10 mouse cellular contexts compared by ENCODE assay signal in the genomic region with DNA sequence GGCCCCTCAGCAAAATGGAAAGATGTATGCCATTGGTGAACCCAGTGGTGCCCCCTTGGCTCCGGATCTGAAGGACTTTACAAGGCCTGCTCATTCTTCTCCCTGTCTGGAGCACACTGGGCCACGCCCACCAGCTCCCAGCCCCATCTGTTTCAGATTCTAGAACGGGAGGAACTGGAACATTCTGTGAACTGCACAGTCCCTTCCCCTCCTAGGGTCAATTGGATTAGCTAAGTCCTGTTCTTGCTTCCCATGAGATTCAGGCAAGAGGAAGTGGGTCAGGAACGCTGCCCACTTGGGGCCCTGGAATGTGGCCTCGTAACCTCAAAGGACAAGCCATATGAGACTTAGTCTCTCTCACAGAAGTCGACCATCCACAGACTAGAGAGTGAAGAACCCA. TPM values are rescaled to one million over a fixed set of nuclear protein-coding genes. Genes with fewer than 3 reads are reported as not detected.
A peak's percentile ranks its signal among the peaks of the same experiment; 100 is the strongest.
DNase-seq lines count a peak whose midpoint lies in the region; ATAC-seq lines count a peak whose summit lies in the region.
"Had no signal": no experiment of that assay in that cellular context is flagged by ENCODE, and none has a peak within 500 bp of the region (broad histone marks: within the 10 kb centered on the region; RNA-seq: fewer than 3 reads in every experiment).

No protein-coding gene starts in this region.

- H3K9me3 ChIP-seq in heart, embryonic 12.5 days (replicated peaks), result no peaks in the 10 kb centered on the region
- H3K9me3 ChIP-seq in forebrain, embryonic 14.5 days (replicated peaks; ENCODE audit: control insufficient read depth, low read length), result no peaks in the 10 kb centered on the region
- H3K9me3 ChIP-seq: embryonic facial prominence, embryonic 15.5 days had no signal

- no peaks in the 10 kb centered on the region for H3K36me3 ChIP-seq in heart, embryonic 12.5 days
- H3K36me3 ChIP-seq in forebrain, embryonic 14.5 days (ENCODE audit: control insufficient read depth, insufficient read depth, low read length), result no peaks in the 10 kb centered on the region
- H3K36me3 ChIP-seq: embryonic facial prominence, embryonic 15.5 days had no signal

- no peak overlapping the region for H3K9ac ChIP-seq in heart, embryonic 12.5 days
- no peak overlapping the region for H3K9ac ChIP-seq in forebrain, embryonic 14.5 days (ENCODE audit: low read length)
- H3K9ac ChIP-seq: embryonic facial prominence, embryonic 15.5 days had no signal

- intact Hi-C loops in heart, postnatal 25 days (cut with DNase I), result no loop called here

- no peak overlapping the region for H3K27ac ChIP-seq in heart, embryonic 12.5 days (ENCODE audit: poor library complexity, severe bottlenecking)
- H3K27ac ChIP-seq in forebrain, embryonic 14.5 days (ENCODE audit: low read depth, low read length), result no peak overlapping the region
- H3K27ac ChIP-seq: embryonic facial prominence, embryonic 15.5 days had no signal

- peaks cover 87% of the 10 kb centered on the region for H3K4me1 ChIP-seq in heart, embryonic 12.5 days (replicated peaks)
- H3K4me1 ChIP-seq in forebrain, embryonic 14.5 days (ENCODE audit: control insufficient read depth, insufficient read depth, low read length), result no peaks in the 10 kb centered on the region

- ATAC-seq in heart, embryonic 12.5 days (ENCODE audit: insufficient number of reproducible peaks, low FRiP score), result no peak
- 0 out of 2 replicates have a peak, but pooled peaks have one; percentile 38 for ATAC-seq in common myeloid progenitor, adult 5-6 weeks (replicated peaks; ENCODE audit: low read depth, poor library complexity, severe bottlenecking)
- ATAC-seq in forebrain, embryonic 14.5 days, result no peak

- 68% methylated on average over 6 of the region's 6 CpGs for WGBS in heart, embryonic 12.5 days
- 80% methylated on average over 6 of the region's 6 CpGs for WGBS in forebrain, embryonic 14.5 days

- H3K4me2 ChIP-seq in heart, embryonic 12.5 days, result no peak overlapping the region
- H3K4me2 ChIP-seq in forebrain, embryonic 14.5 days (ENCODE audit: low read length), result no peak overlapping the region
- H3K4me2 ChIP-seq: embryonic facial prominence, embryonic 15.5 days had no signal

- H3K27me3 ChIP-seq in heart, embryonic 12.5 days (replicated peaks), result no peaks in the 10 kb centered on the region
- H3K27me3 ChIP-seq in forebrain, embryonic 14.5 days (replicated peaks; ENCODE audit: control insufficient read depth, insufficient read depth, low read length), result no peaks in the 10 kb centered on the region
- H3K27me3 ChIP-seq: embryonic facial prominence, embryonic 15.5 days had no signal

- peak; percentile 98 for DNase-seq in heart, adult 11 months
- peak; percentile 64 for DNase-seq in heart, postnatal 25 days (ENCODE audit: low spot score)
- peak; percentile 84 for DNase-seq in lung, postnatal 36 days
- DNase-seq in urinary bladder, adult 2 months (ENCODE audit: low spot score), result no peak
- DNase-seq in frontal cortex, postnatal 10 days (ENCODE audit: low spot score in 2 of 2), result no peak
- DNase-seq in forebrain, embryonic 14.5 days (ENCODE audit: low spot score), result no peak
- DNase-seq: left cerebral cortex, postnatal 4 days had no signal

- no peak overlapping the region for H3K4me3 ChIP-seq in heart, embryonic 12.5 days
- no peak overlapping the region for H3K4me3 ChIP-seq in forebrain, embryonic 14.5 days (ENCODE audit: low read depth, low read length)
- H3K4me3 ChIP-seq: embryonic facial prominence, embryonic 15.5 days had no signal

RNA-seq across cellular contexts. Expression of a gene that starts 41.8 kb away (rescaled TPM):
- 117 and 129 TPM in 2 replicates for polyA plus RNA-seq in heart, embryonic 12.5 days (2016; fragmentation: Nextera tagmentation; extraction: Ambion mirVana)
- total RNA-seq in common myeloid progenitor, adult 5-6 weeks (2017), result 0.34 and 2.3 TPM in 2 replicates
- 100 to 1,000 TPM; 292 to 338 TPM for total RNA-seq in heart, postnatal 25 days (2021)
- polyA plus RNA-seq in urinary bladder, adult 2 months (2012; rRNA removed), result 109 and 190 TPM in 2 replicates
- polyA plus RNA-seq in forebrain, embryonic 14.5 days (2014; fragmentation: Nextera tagmentation; extraction: Ambion mirVana), result 19.1 and 27.1 TPM in 2 replicates

RNA-seq across cellular contexts. Expression of a gene that starts 41.8 kb away (rescaled TPM):
- 240 and 249 TPM in 2 replicates for polyA plus RNA-seq in heart, embryonic 12.5 days (2016; fragmentation: Nextera tagmentation; extraction: Ambion mirVana)
- 2.4 and 3.6 TPM in 2 replicates for total RNA-seq in common myeloid progenitor, adult 5-6 weeks (2017)
- total RNA-seq in heart, postnatal 25 days (2021), result 100 to 1,000 TPM; 537 to 622 TPM
- 261 and 385 TPM in 2 replicates for polyA plus RNA-seq in urinary bladder, adult 2 months (2012; rRNA removed)
- 77.9 and 91.4 TPM in 2 replicates for polyA plus RNA-seq in forebrain, embryonic 14.5 days (2014; fragmentation: Nextera tagmentation; extraction: Ambion mirVana)

Comparison
In these comparisons a context has a peak if more than half of its experiments do, and no peak if none do; other contexts are left out.
1. DNase-seq: peak in heart, adult 11 months (single experiment), heart, postnatal 25 days (single experiment) and lung, postnatal 36 days (single experiment); none in urinary bladder, adult 2 months (single experiment), frontal cortex, postnatal 10 days (0 of 2) and forebrain, embryonic 14.5 days (single experiment).